Mouse (Mus musculus) stomach, postnatal 0 days (tissue): ENCODE results near the gene Scel.

Source experiments
- CTCF ChIP-seq: IDR thresholded peaks from 2 replicates; pipeline ENCODE4 v1.5.1; 2016; ENCODE audit warnings: antibody characterized with exemption, low read depth, mild to moderate bottlenecking, moderate library complexity
- EP300 ChIP-seq: optimal IDR thresholded peaks from 2 replicates; pipeline ENCODE3; 2016; ENCODE audit warnings: antibody characterized with exemption

GRCm38 (mm10) chr14:103561383-103562096 is 48.4 kb downstream of the Scel start:
- TF ChIP-seq CTCF (no peak), EP300 (no peak)
